Mouse (Mus musculus) liver, adult 2 months (tissue): ENCODE results near the gene Emp2. TPM values are rescaled to one million over a fixed set of nuclear protein-coding genes. Genes with fewer than 3 reads are reported as not detected.

ENCODE experiments used
- DNase-seq: peaks from one replicate; pipeline ENCODE4 v3.0.0-alpha.2; 2011; ENCODE audit warnings: low read depth, low spot score; ENCODE audit errors: extremely low read depth
- H3K27ac ChIP-seq: fragments of 200-500 bp; replicated peaks from 2 replicates; pipeline ENCODE4 v1.5.1; 2012; ENCODE audit warnings: low read depth, mild to moderate bottlenecking, control low read depth, inconsistent platforms, low read length; ENCODE audit not compliant: insufficient read depth
- H3K27me3 ChIP-seq: fragments of 200-500 bp; 2 replicates; pipeline ENCODE4 v1.6.1; 2012; ENCODE audit warnings: mild to moderate bottlenecking, moderate library complexity, low read length, inconsistent platforms; ENCODE audit not compliant: control insufficient read depth, insufficient read depth
- H3K36me3 ChIP-seq: fragments of 200-500 bp; 2 replicates; pipeline ENCODE4 v1.6.1; 2012; ENCODE audit warnings: low read length, inconsistent platforms; ENCODE audit not compliant: control insufficient read depth, insufficient read depth
- H3K4me1 ChIP-seq: fragments of 200-500 bp; 2 replicates; pipeline ENCODE4 v1.6.1; 2011; ENCODE audit warnings: low read length; ENCODE audit not compliant: control insufficient read depth, insufficient read depth
- H3K4me3 ChIP-seq: fragments of 200-500 bp; 2 replicates; pipeline ENCODE4 v1.5.1; 2011; ENCODE audit warnings: low read depth, mild to moderate bottlenecking, control low read depth, low read length, moderate library complexity; ENCODE audit not compliant: insufficient read depth
- H3K79me2 ChIP-seq: fragments of 200-500 bp; 2 replicates; pipeline ENCODE4 v1.6.1; 2012; ENCODE audit warnings: inconsistent platforms, mild to moderate bottlenecking, low read length, moderate library complexity; ENCODE audit not compliant: control insufficient read depth, insufficient read depth
- H3K9ac ChIP-seq: fragments of 200-500 bp; 2 replicates; pipeline ENCODE4 v1.6.1; 2012; ENCODE audit warnings: low read depth, mild to moderate bottlenecking, control low read depth, inconsistent platforms, low read length
- CTCF ChIP-seq: fragments of 200-500 bp; IDR thresholded peaks from 2 replicates; pipeline ENCODE4 v1.5.1; 2011; ENCODE audit warnings: low read depth, low read length, control low read depth
- POLR2A ChIP-seq: fragments of 200-500 bp; IDR thresholded peaks from 2 replicates; pipeline ENCODE4 v1.6.1; 2011; ENCODE audit warnings: low read length, control low read depth; ENCODE audit not compliant: insufficient read depth; ENCODE audit errors: extremely low read depth
- WGBS: fragments of 180-500 bp; shearing (Covaris S2); methylation state at CpG from one replicate; pipeline ENCODE4 v1.1.7; 2018; 5-methylcytosine and 5-hydroxymethylcytosine counted together
- polyA plus RNA-seq: library from polyadenylated mRNA; depleted of rRNA; stranded (reverse); fragments of >200 nt; gene quantifications from 2 replicates; pipeline ENCODE4 v1.2.3, GENCODE M21; 2012
- total RNA-seq: library from RNA; depleted of rRNA; stranded (reverse); fragments of >200 nt; gene quantifications from 2 replicates; pipeline ENCODE4 v1.2.3, GENCODE M21; 2014

Emp2 gene
- total and polyA plus RNA-seq, 2 experiments = 5.7 to 14.1 TPM

DNA sequence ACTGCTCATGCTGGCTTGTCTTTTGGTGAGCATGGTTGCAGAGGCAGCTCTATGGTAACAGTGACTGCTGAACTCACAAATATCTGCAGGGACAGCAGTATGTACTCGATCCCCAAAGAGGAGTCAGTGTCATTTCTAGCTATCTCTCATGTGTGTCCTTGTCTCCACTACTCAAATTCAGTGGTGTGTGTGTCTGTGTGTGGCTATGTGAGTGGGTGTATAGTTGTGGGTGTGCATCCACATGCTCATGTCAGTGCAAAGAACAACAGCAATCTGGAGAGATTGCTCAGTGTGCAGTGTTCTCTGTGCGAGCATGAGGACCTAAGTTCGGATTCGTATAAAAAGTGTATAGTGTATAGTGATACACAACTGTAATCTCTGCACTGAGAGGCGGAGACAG is 24.8 kb upstream of the Emp2 start:
- H3K27me3 ChIP-seq = no peaks in the 10 kb centered on the region
- 88% methylated on average over 5 of the region's 5 CpGs for WGBS
- no peak overlapping the region for H3K27ac ChIP-seq
- H3K4me1 ChIP-seq = no peaks in the 10 kb centered on the region
- H3K4me3 ChIP-seq = no peak overlapping the region
- no peak overlapping the region for H3K9ac ChIP-seq
- H3K36me3 ChIP-seq = no peaks in the 10 kb centered on the region
- no peak for DNase-seq
- no peak for TF ChIP-seq CTCF
- no peak for TF ChIP-seq POLR2A
- H3K79me2 ChIP-seq = no peaks in the 10 kb centered on the region

DNA sequence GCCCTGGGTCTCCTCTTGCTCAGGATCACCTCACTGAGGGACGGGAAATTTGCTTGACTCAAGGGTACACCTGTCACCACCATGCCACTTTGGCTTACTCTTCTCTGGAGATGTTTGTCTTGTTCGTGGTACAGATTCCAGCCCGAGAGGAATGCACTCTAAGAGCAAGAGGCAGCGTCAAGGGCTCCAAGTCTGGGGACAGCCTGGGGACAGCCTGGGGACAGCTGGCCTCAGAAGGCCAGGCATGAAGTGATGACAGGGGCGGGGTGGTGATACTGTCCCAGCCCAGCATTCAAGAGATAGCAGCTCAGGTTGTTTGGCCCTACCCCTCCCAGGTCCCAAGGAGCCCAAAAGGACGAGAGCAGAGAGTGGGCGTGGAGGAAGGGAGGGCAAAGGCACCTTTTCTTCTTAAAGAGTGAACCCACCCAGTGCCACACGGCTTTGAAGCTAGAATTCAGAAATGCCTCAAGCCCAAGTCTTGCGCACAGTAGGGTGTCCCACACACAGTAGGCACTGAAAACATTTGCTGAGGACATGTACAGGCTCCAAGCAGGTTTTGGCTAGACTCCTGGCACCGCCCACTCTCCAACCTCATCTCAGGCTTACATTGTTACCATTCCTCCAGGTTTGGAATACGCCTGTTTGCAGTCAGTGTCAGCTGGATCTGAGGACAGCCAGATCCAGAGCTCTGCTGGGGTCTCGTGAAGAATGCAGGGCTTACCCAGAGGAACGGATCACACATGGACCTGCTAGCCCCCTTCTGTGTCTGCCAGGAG is 23.8 kb upstream of the Emp2 start:
- no peak overlapping the region for H3K4me3 ChIP-seq
- no peaks in the 10 kb centered on the region for H3K36me3 ChIP-seq
- H3K9ac ChIP-seq = no peak overlapping the region
- WGBS = 86% methylated on average over 13 of the region's 13 CpGs
- no peaks in the 10 kb centered on the region for H3K4me1 ChIP-seq
- no peak overlapping the region for H3K27ac ChIP-seq
- no peaks in the 10 kb centered on the region for H3K27me3 ChIP-seq
- no peak for DNase-seq
- no peaks in the 10 kb centered on the region for H3K79me2 ChIP-seq
- no peak for TF ChIP-seq POLR2A
- no peak for TF ChIP-seq CTCF

DNA sequence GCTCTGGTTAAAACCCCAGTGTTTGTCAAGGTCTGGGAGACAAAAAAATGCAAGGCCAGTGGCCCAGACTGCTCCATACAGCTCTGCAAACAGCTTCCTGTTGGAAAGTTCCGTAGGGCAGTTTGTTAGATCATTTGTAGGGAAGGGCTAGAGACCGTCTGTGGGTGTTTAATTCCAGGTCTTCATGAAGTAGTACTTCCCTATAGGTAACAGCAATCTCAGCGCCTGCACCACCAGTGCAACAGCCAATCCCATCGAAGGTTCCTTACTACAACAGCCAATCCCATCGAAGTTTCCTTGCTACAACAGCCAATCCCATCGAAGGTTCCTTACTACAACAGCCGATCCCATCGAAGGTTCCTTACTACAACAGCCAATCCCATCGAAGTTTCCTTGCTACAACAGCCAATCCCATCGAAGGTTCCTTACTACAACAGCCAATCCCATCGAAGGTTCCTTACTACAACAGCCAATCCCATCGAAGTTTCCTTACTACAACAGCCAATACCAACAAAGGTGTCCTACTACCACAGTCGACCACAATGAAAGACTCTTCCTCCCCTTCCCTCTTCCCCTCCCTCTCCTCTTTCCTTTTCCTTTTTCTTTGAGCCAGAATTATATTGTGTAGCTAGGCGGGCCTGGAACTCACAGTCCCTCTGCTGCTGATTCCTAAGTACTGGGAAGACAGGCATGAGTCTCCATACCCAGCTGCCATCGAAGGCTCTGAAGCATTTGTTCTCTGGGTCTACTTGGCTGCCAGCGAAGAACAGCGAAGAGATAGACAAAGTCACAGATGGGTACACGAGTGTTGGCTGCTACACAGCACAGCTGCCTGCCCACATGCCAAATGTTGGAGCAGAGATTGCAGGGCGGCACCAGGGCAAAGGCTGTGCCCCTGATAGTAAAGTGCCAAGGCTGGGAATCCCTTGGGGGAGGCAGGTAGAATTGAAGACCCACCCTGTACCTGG is 23.0 kb upstream of the Emp2 start:
- no peak overlapping the region for H3K27ac ChIP-seq
- no peaks in the 10 kb centered on the region for H3K36me3 ChIP-seq
- no peak overlapping the region for H3K9ac ChIP-seq
- no peak overlapping the region for H3K4me3 ChIP-seq
- no peaks in the 10 kb centered on the region for H3K4me1 ChIP-seq
- no peaks in the 10 kb centered on the region for H3K27me3 ChIP-seq
- DNase-seq = no peak
- WGBS = 90% methylated on average over 19 of the region's 19 CpGs
- H3K79me2 ChIP-seq = no peaks in the 10 kb centered on the region
- TF ChIP-seq CTCF (no peak), POLR2A (no peak)

DNA sequence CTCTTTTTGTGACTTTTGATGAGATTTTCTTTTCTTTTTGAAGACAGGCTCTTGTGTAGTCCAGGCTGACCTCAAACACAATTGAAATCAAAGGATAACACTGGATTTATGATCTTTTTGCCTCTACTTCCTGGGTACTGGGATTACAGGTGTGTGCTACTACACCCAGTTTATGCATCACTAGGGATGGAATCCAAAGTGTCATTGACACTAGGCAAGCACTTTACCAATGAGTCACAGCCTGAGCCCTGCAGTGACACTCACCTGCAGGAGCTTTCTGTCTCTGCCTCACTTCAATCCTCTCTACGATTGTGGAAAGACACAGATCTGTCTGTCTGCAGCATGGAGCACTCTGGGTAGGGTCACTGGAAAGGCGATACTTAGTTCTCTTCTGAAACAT is 22.2 kb upstream of the Emp2 start:
- H3K27me3 ChIP-seq = no peaks in the 10 kb centered on the region
- no peak for DNase-seq
- TF ChIP-seq POLR2A = no peak
- no peak for TF ChIP-seq CTCF
- no peaks in the 10 kb centered on the region for H3K4me1 ChIP-seq
- H3K36me3 ChIP-seq = no peaks in the 10 kb centered on the region
- H3K27ac ChIP-seq = no peak overlapping the region
- 87% methylated on average over 2 of the region's 2 CpGs for whole genome bisulfite sequencing
- H3K9ac ChIP-seq = no peak overlapping the region
- H3K4me3 ChIP-seq = no peak overlapping the region
- no peaks in the 10 kb centered on the region for H3K79me2 ChIP-seq

DNA sequence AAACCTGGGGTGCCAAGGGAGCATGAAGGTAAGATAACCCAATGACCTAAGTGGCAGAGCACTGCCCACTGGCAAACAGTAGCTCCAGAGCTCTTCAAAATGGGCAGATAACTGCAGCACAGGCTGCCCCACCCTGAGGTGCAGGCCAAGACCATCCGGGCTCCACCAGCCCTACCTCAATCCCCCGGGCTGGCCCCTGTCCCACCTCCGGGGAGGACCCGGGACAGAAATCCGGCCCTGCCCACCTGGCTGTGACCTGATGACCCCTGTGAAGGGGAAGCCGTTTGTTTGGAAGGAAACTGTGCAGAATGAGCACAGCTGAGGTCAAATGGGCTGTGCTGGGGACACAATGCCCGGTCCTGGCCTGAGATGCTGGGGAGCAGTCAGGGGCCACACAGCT is 19.0 kb upstream of the Emp2 start:
- Histone ChIP-seq H3K79me2 (no peaks in the 10 kb centered on the region), H3K4me3 (no peak overlapping the region), H3K36me3 (no peaks in the 10 kb centered on the region), H3K9ac (no peak overlapping the region), H3K27ac (no peak overlapping the region), H3K27me3 (no peaks in the 10 kb centered on the region), H3K4me1 (peaks cover 5% of the 10 kb centered on the region)
- no peak for DNase-seq
- 18% methylated on average over 7 of the region's 7 CpGs for WGBS
- no peak for TF ChIP-seq CTCF
- no peak for TF ChIP-seq POLR2A
